Mouse (Mus musculus) kidney, embryonic 16.5 days (tissue): Measurements from ENCODE around the gene Mettl7a3. TPM values are rescaled to one million over a fixed set of nuclear protein-coding genes. Genes with fewer than 3 reads are reported as not detected.
"Not testable (repeated sequence)": the region's sequence is repeated elsewhere in the genome, so short reads cannot be mapped to it uniquely, and the experiment has no call there.

Experiments
- ATAC-seq: fragments of 200-750 bp; cut with Nextera tagmentation; 2 replicates; pipeline ENCODE4 v1.8.0; 2017; ENCODE audit warnings: moderate TSS enrichment; ENCODE audit not compliant: low FRiP score, low TSS enrichment
- H3K27ac ChIP-seq: fragments of 300-500 bp; sonication (generic); 2 replicates; pipeline ENCODE4 v1.5.1; 2014; ENCODE audit warnings: low read length
- H3K27me3 ChIP-seq: fragments of 300-500 bp; sonication (generic); 2 replicates; pipeline ENCODE4 v1.6.1; 2014; ENCODE audit warnings: low read length, control low read depth, mixed read lengths; ENCODE audit not compliant: insufficient read depth
- H3K36me3 ChIP-seq: fragments of 300-500 bp; sonication (generic); 2 replicates; pipeline ENCODE4 v1.6.1; 2014; ENCODE audit warnings: low read length, control low read depth, mixed read lengths; ENCODE audit not compliant: insufficient read depth
- H3K4me1 ChIP-seq: fragments of 300-500 bp; sonication (generic); 2 replicates; pipeline ENCODE4 v1.6.1; 2014; ENCODE audit warnings: low read length, control low read depth, mixed read lengths; ENCODE audit not compliant: insufficient read depth
- H3K4me2 ChIP-seq: fragments of 300-500 bp; sonication (generic); replicated peaks from 2 replicates; pipeline ENCODE4 v1.6.1; 2014; ENCODE audit warnings: low read depth, low read length
- H3K4me3 ChIP-seq: fragments of 300-500 bp; sonication (generic); 2 replicates; pipeline ENCODE4 v1.5.1; 2014; ENCODE audit warnings: mild to moderate bottlenecking, low read length
- H3K9ac ChIP-seq: fragments of 300-500 bp; sonication (generic); replicated peaks from 2 replicates; pipeline ENCODE4 v1.6.1; 2014; ENCODE audit warnings: low read length
- H3K9me3 ChIP-seq: fragments of 300-500 bp; sonication (generic); 2 replicates; pipeline ENCODE4 v1.6.1; 2016; ENCODE audit warnings: low read length, control low read depth
- WGBS: fragments of 180-500 bp; shearing (Covaris S2); extraction: QIAGEN DNeasy Blood & Tissue Kit; methylation state at CpG from one replicate; pipeline ENCODE4 v1.1.7; 2014; 5-methylcytosine and 5-hydroxymethylcytosine counted together
- polyA plus RNA-seq: library from polyadenylated mRNA; unstranded; fragments of >200 nt; fragmentation: Nextera tagmentation; extraction: Ambion mirVana; gene quantifications from 2 replicates; pipeline ENCODE4 v1.2.1, GENCODE M21; 2015

The Mettl7a3 gene
- polyA plus RNA-seq, 1 experiment from 2014 or later = 0.19 TPM

GRCm38 (mm10) chr15:100349496-100349895, 14.8 kb downstream of the Mettl7a3 start:
- Histone ChIP-seq H3K4me3 (no peak overlapping the region), H3K4me2 (no peak overlapping the region), H3K9me3 (no peaks in the 10 kb centered on the region), H3K4me1 (peaks cover 5% of the 10 kb centered on the region; the same call in 1 of the 2 replicates), H3K27ac (peak overlapping the region; percentile 71), H3K36me3 (no peaks in the 10 kb centered on the region), H3K9ac (no peak overlapping the region), H3K27me3 (no peaks in the 10 kb centered on the region)
- WGBS = 11% methylated on average over 2 of the region's 2 CpGs
- peak; percentile 88 for ATAC-seq

GRCm38 (mm10) chr15:100351501-100352060, 16.9 kb downstream of the Mettl7a3 start:
- Histone ChIP-seq H3K27me3 (no peaks in the 10 kb centered on the region), H3K4me2 (no peak overlapping the region), H3K4me1 (peaks cover 5% of the 10 kb centered on the region; the same call in 1 of the 2 replicates), H3K9me3 (no peaks in the 10 kb centered on the region), H3K27ac (no peak overlapping the region), H3K4me3 (no peak overlapping the region), H3K9ac (no peak overlapping the region), H3K36me3 (no peaks in the 10 kb centered on the region)
- ATAC-seq = 0 out of 2 replicates have a peak, but pooled peaks have one; percentile 40
- WGBS = 67% methylated on average over 6 of the region's 6 CpGs

- Histone ChIP-seq H3K9me3 (no peaks in the 10 kb centered on the region), H3K4me1 (peaks cover 5% of the 10 kb centered on the region; the same call in 1 of the 2 replicates), H3K9ac (no peak within 1 kb of the TSS), H3K27ac (no peak within 1 kb of the TSS), H3K27me3 (no peaks in the 10 kb centered on the region), H3K36me3 (no peaks in the 10 kb centered on the region), H3K4me3 (no peak within 1 kb of the TSS), H3K4me2 (no peak within 1 kb of the TSS)
- WGBS = 80% methylated on average over 10 of the region's 10 CpGs
- no peak for ATAC-seq
These were observed 18.1 kb downstream of the Mettl7a3 start, which contains the start of the genes Methig1 and Mettl7a2 for GRCm38 (mm10) chr15:100352711-100353250. Methig1 (plus strand) TSS chr15:100353149. Mettl7a2 (plus strand) TSS chr15:100353200.

- 89% methylated on average over 6 of the region's 22 CpGs for WGBS
- not testable (repeated sequence) for H3K27ac ChIP-seq, H3K9ac ChIP-seq, H3K4me1 ChIP-seq, H3K9me3 ChIP-seq, ATAC-seq, H3K27me3 ChIP-seq, H3K4me2 ChIP-seq, H3K4me3 ChIP-seq, H3K36me3 ChIP-seq
These were observed 18.7 kb downstream of the Mettl7a3 start for GRCm38 (mm10) chr15:100353399-100353798.

GRCm38 (mm10) chr15:100355876-100356275, 21.1 kb downstream of the Mettl7a3 start:
- Histone ChIP-seq H3K36me3 (no peaks in the 10 kb centered on the region), H3K27me3 (no peaks in the 10 kb centered on the region), H3K9me3 (no peaks in the 10 kb centered on the region), H3K4me2 (no peak overlapping the region), H3K27ac (no peak overlapping the region), H3K4me1 (no peaks in the 10 kb centered on the region), H3K4me3 (no peak overlapping the region), H3K9ac (no peak overlapping the region)
- no peak for ATAC-seq
- WGBS = 60% methylated on average over 5 of the region's 5 CpGs

GRCm38 (mm10) chr15:100364242-100364641, 29.5 kb downstream of the Mettl7a3 start, which contains the start of gene Higd1c:
Higd1c (plus strand) TSS chr15:100364542.
- no peak for ATAC-seq
- WGBS = 57% methylated on average over 7 of the region's 7 CpGs
- H3K27me3 ChIP-seq = no peaks in the 10 kb centered on the region
- H3K4me2 ChIP-seq = no peak within 1 kb of the TSS
- no peak within 1 kb of the TSS for H3K9ac ChIP-seq
- H3K27ac ChIP-seq = no peak within 1 kb of the TSS
- H3K4me3 ChIP-seq = no peak within 1 kb of the TSS
- no peaks in the 10 kb centered on the region for H3K9me3 ChIP-seq
- no peaks in the 10 kb centered on the region for H3K4me1 ChIP-seq
- no peaks in the 10 kb centered on the region for H3K36me3 ChIP-seq

- not testable (repeated sequence) for H3K27me3 ChIP-seq, H3K4me1 ChIP-seq, H3K4me2 ChIP-seq, H3K36me3 ChIP-seq, H3K9me3 ChIP-seq, H3K9ac ChIP-seq, H3K4me3 ChIP-seq, H3K27ac ChIP-seq
- WGBS = 38% methylated on average over 8 of the region's 9 CpGs
- peak; percentile 27; the same call in 1 of the 2 replicates for ATAC-seq
These were observed 31.2 kb downstream of the Mettl7a3 start for GRCm38 (mm10) chr15:100365967-100366366.

- ATAC-seq = no peak
- Histone ChIP-seq H3K9me3 (no peaks in the 10 kb centered on the region), H3K4me2 (no peak overlapping the region), H3K9ac (no peak overlapping the region), H3K27ac (no peak overlapping the region), H3K36me3 (no peaks in the 10 kb centered on the region), H3K27me3 (no peaks in the 10 kb centered on the region), H3K4me1 (no peaks in the 10 kb centered on the region), H3K4me3 (no peak overlapping the region)
- 54% methylated on average over 7 of the region's 7 CpGs for WGBS
These were observed 32.4 kb downstream of the Mettl7a3 start for GRCm38 (mm10) chr15:100367119-100367518.

GRCm38 (mm10) chr15:100375066-100375465, 40.3 kb downstream of the Mettl7a3 start:
- Histone ChIP-seq H3K9ac (no peak overlapping the region), H3K27ac (no peak overlapping the region), H3K9me3 (peaks cover 7% of the 10 kb centered on the region; the same call in 1 of the 2 replicates), H3K27me3 (no peaks in the 10 kb centered on the region), H3K4me1 (no peaks in the 10 kb centered on the region), H3K4me2 (no peak overlapping the region), H3K4me3 (no peak overlapping the region), H3K36me3 (no peaks in the 10 kb centered on the region)
- no peak for ATAC-seq
- 27% methylated on average over 5 of the region's 5 CpGs for WGBS

GRCm38 (mm10) chr15:100377847-100378505, 43.2 kb downstream of the Mettl7a3 start:
- H3K36me3 ChIP-seq, H3K4me2 ChIP-seq, H3K9me3 ChIP-seq, H3K9ac ChIP-seq, ATAC-seq, H3K27ac ChIP-seq, H3K27me3 ChIP-seq, H3K4me3 ChIP-seq, H3K4me1 ChIP-seq: not testable (repeated sequence)
- 24% methylated on average over 3 of the region's 9 CpGs for WGBS
